Mouse (Mus musculus) neutrophil, adult 65 days (primary cell): Measurements from ENCODE around the gene Cdk20. TPM values are rescaled to one million over a fixed set of nuclear protein-coding genes. Genes with fewer than 3 reads are reported as not detected.

Experiments used
- total RNA-seq: library from RNA; stranded (reverse); gene quantifications from 2 replicates; pipeline ENCODE4 v1.2.4, GENCODE M21; 2023

Cdk20 gene
- 2.4 and 3.8 TPM in 2 replicates for total RNA-seq

DNA sequence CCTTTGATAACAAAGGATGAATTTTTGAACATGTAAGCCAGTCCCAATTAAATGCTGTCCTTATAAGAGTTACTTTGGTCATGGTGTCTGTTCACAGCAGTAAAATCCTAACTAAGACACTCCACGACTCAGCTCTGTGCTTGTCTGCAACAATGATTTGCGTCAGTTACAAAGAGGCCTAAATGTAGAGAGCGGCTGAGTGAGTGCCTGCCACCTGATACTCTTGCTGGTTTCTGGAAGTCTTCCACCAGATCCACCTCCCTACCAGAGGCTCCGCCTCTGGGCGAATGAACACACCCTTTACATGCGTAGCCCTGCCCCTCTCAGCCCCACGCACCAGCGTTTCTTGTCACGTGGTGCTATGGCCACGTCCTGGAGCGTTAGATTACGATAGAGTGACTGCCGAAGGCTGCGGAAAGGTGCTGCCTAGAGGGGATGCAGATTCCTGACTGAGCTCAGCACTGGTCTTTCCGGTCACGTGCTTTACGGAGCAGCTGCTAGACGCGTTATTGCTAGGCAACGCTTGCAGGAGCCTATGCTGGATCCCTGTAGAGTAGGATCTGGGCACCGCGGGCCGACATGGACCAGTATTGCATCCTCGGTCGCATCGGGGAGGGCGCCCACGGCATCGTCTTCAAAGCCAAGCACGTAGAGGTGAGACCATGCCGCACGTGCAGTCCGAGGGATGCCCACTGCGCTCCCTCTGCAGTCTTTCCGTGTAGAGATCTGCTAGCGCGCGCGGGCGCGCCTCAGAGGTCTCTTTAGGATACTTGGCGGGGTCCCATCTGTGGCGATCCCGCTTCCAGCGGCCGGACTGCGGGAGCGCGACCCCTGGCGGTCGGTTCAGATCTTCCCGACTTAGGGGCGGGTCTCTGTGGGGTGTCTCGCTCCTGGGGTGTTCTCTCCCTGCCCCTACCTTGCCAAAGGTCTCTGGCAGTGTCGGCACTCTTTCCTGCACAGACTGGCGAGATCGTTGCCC lies at the start of gene Cdk20:
Cdk20 (plus strand) TSS at position 298 of the 979 bp plus-strand sequence.

Other genes with a start within 250 kb of the Cdk20 start
- 2.4 and 3.1 TPM in 2 replicates for gene Cdc14b, start 157.0 kb upstream of the Cdk20 start, total RNA-seq
- 28.1 and 29.5 TPM in 2 replicates for gene Aaed1, start 119.6 kb upstream of the Cdk20 start, total RNA-seq
- 93.4 and 110 TPM in 2 replicates for gene Ctsl, start 61.4 kb upstream of the Cdk20 start, total RNA-seq
- not detected in 2 replicates for gene Fam240b, start 65.5 kb downstream of the Cdk20 start, total RNA-seq